Mouse (Mus musculus) heart, embryonic 11.5 days (tissue): ENCODE measurements around the gene Phf12. TPM values are rescaled to one million over a fixed set of nuclear protein-coding genes. Genes with fewer than 3 reads are reported as not detected.

Experiments
- ATAC-seq: fragments of 200-750 bp; cut with Nextera tagmentation; replicated peaks from 2 replicates; pipeline ENCODE4 v1.8.0; 2017; ENCODE audit warnings: moderate library complexity; ENCODE audit not compliant: insufficient number of reproducible peaks, low FRiP score, low TSS enrichment
- H3K27ac ChIP-seq: fragments of 300-500 bp; sonication (generic); 2 replicates; pipeline ENCODE4 v1.5.1; 2014; ENCODE audit warnings: mild to moderate bottlenecking, low read depth, low read length
- H3K27me3 ChIP-seq: fragments of 300-500 bp; sonication (generic); 2 replicates; pipeline ENCODE4 v1.6.1; 2014; ENCODE audit warnings: mild to moderate bottlenecking, low read length, mixed read lengths; ENCODE audit not compliant: control insufficient read depth, insufficient read depth
- H3K36me3 ChIP-seq: fragments of 300-500 bp; sonication (generic); 2 replicates; pipeline ENCODE4 v1.6.1; 2014; ENCODE audit warnings: mild to moderate bottlenecking, low read length, moderate library complexity, mixed read lengths; ENCODE audit not compliant: control insufficient read depth, insufficient read depth
- H3K4me1 ChIP-seq: fragments of 300-500 bp; sonication (generic); 2 replicates; pipeline ENCODE4 v1.6.1; 2014; ENCODE audit warnings: low read length; ENCODE audit not compliant: control insufficient read depth, insufficient read depth
- H3K4me2 ChIP-seq: fragments of 300-500 bp; sonication (generic); 2 replicates; pipeline ENCODE4 v1.6.1; 2014; ENCODE audit warnings: mild to moderate bottlenecking, moderate library complexity
- H3K4me3 ChIP-seq: fragments of 300-500 bp; sonication (generic); 2 replicates; pipeline ENCODE4 v1.5.1; 2014; ENCODE audit warnings: low read depth, low read length
- H3K9ac ChIP-seq: fragments of 300-500 bp; sonication (generic); 2 replicates; pipeline ENCODE4 v1.6.1; 2014; ENCODE audit warnings: mild to moderate bottlenecking, low read depth, low read length, moderate library complexity
- H3K9me3 ChIP-seq: fragments of 300-500 bp; sonication (generic); replicated peaks from 2 replicates; pipeline ENCODE4 v1.6.1; 2016; ENCODE audit warnings: low read length; ENCODE audit not compliant: control insufficient read depth
- WGBS: fragments of 180-500 bp; shearing (Covaris S2); extraction: QIAGEN DNeasy Blood & Tissue Kit; methylation state at CpG from one replicate; pipeline ENCODE4 v1.1.7; 2014; ENCODE audit not compliant: insufficient replicate concordance; 5-methylcytosine and 5-hydroxymethylcytosine counted together
- polyA plus RNA-seq: library from polyadenylated mRNA; unstranded; fragments of >200 nt; fragmentation: Nextera tagmentation; extraction: Ambion mirVana; gene quantifications from 2 replicates; pipeline ENCODE4 v1.2.1, GENCODE M21; 2014

Phf12 gene
- polyA plus RNA-seq, 1 experiment from 2014 or later, result 14.2 TPM

GRCm38 (mm10) chr11:77965101-77966036, 17.2 kb upstream of the Phf12 start:
- H3K4me1 ChIP-seq, result peaks cover 8% of the 10 kb centered on the region
- no peaks in the 10 kb centered on the region for H3K9me3 ChIP-seq
- ATAC-seq, result no peak
- H3K36me3 ChIP-seq, result no peaks in the 10 kb centered on the region
- H3K27me3 ChIP-seq, result peaks cover 15% of the 10 kb centered on the region
- no peak overlapping the region for H3K9ac ChIP-seq
- H3K4me3 ChIP-seq, result no peak overlapping the region
- 33% methylated on average over 17 of the region's 17 CpGs for WGBS
- H3K4me2 ChIP-seq, result no peak overlapping the region
- no peak overlapping the region for H3K27ac ChIP-seq

- Histone ChIP-seq H3K36me3 (no peaks in the 10 kb centered on the region), H3K4me1 (peaks cover 5% of the 10 kb centered on the region), H3K27me3 (peaks cover 12% of the 10 kb centered on the region), H3K9me3 (no peaks in the 10 kb centered on the region), H3K9ac (no peak overlapping the region), H3K4me3 (no peak overlapping the region), H3K4me2 (no peak overlapping the region), H3K27ac (no peak overlapping the region)
- WGBS, result 55% methylated on average over 5 of the region's 5 CpGs
- no peak for ATAC-seq
Measured at GRCm38 (mm10) chr11:77966037-77966391, 16.5 kb upstream of the Phf12 start.

GRCm38 (mm10) chr11:77967114-77967513, 15.4 kb upstream of the Phf12 start:
- no peak for ATAC-seq
- no peaks in the 10 kb centered on the region for H3K9me3 ChIP-seq

GRCm38 (mm10) chr11:77968786-77969185, 13.8 kb upstream of the Phf12 start:
- Histone ChIP-seq H3K4me3 (no peak overlapping the region), H3K36me3 (no peaks in the 10 kb centered on the region), H3K4me1 (peaks cover 5% of the 10 kb centered on the region), H3K27ac (no peak overlapping the region), H3K9ac (no peak overlapping the region), H3K27me3 (peaks cover 16% of the 10 kb centered on the region), H3K4me2 (no peak overlapping the region), H3K9me3 (no peaks in the 10 kb centered on the region)
- WGBS, result 63% methylated on average over 4 of the region's 4 CpGs
- ATAC-seq, result no peak

More at GRCm38 (mm10) chr11:77967114-77967513, 15.4 kb upstream of the Phf12 start:
- no peak overlapping the region for H3K27ac ChIP-seq
- H3K4me3 ChIP-seq, result no peak overlapping the region
- H3K4me2 ChIP-seq, result no peak overlapping the region
- H3K4me1 ChIP-seq, result peaks cover 5% of the 10 kb centered on the region
- H3K9ac ChIP-seq, result no peak overlapping the region
- no peaks in the 10 kb centered on the region for H3K36me3 ChIP-seq
- WGBS, result 0% methylated on average over 4 of the region's 4 CpGs
- peaks cover 12% of the 10 kb centered on the region for H3K27me3 ChIP-seq

- Histone ChIP-seq H3K4me3 (no peak overlapping the region), H3K36me3 (no peaks in the 10 kb centered on the region), H3K9me3 (no peaks in the 10 kb centered on the region), H3K4me2 (no peak overlapping the region), H3K27ac (no peak overlapping the region), H3K4me1 (no peaks in the 10 kb centered on the region), H3K27me3 (peaks cover 28% of the 10 kb centered on the region), H3K9ac (no peak overlapping the region)
- ATAC-seq, result no peak
- 77% methylated on average over 6 of the region's 6 CpGs for WGBS
Measured at GRCm38 (mm10) chr11:77970718-77971117, 11.8 kb upstream of the Phf12 start.

GRCm38 (mm10) chr11:77973520-77973919, 9.0 kb upstream of the Phf12 start:
- no peak overlapping the region for H3K4me2 ChIP-seq
- WGBS, result 80% methylated on average over 7 of the region's 7 CpGs
- H3K27me3 ChIP-seq, result peaks cover 48% of the 10 kb centered on the region
- no peak overlapping the region for H3K9ac ChIP-seq
- ATAC-seq, result no peak
- H3K4me1 ChIP-seq, result no peaks in the 10 kb centered on the region
- H3K4me3 ChIP-seq, result no peak overlapping the region
- no peaks in the 10 kb centered on the region for H3K9me3 ChIP-seq
- no peaks in the 10 kb centered on the region for H3K36me3 ChIP-seq
- no peak overlapping the region for H3K27ac ChIP-seq

- no peaks in the 10 kb centered on the region for H3K9me3 ChIP-seq
- H3K27me3 ChIP-seq, result peaks cover 50% of the 10 kb centered on the region
- H3K27ac ChIP-seq, result no peak overlapping the region
- WGBS, result 37% methylated on average over 14 of the region's 15 CpGs
- H3K9ac ChIP-seq, result no peak overlapping the region
- no peaks in the 10 kb centered on the region for H3K4me1 ChIP-seq
- no peaks in the 10 kb centered on the region for H3K36me3 ChIP-seq
- no peak for ATAC-seq
- no peak overlapping the region for H3K4me2 ChIP-seq
- H3K4me3 ChIP-seq, result no peak overlapping the region
Measured at GRCm38 (mm10) chr11:77974325-77974724, 8.2 kb upstream of the Phf12 start.

- H3K9me3 ChIP-seq, result no peaks in the 10 kb centered on the region
- no peaks in the 10 kb centered on the region for H3K4me1 ChIP-seq
- H3K9ac ChIP-seq, result no peak overlapping the region
- H3K4me3 ChIP-seq, result no peak overlapping the region
- H3K27me3 ChIP-seq, result peaks cover 50% of the 10 kb centered on the region
- H3K36me3 ChIP-seq, result no peaks in the 10 kb centered on the region
- H3K27ac ChIP-seq, result no peak overlapping the region
- 22% methylated on average over 4 of the region's 4 CpGs for WGBS
- ATAC-seq, result no peak
- H3K4me2 ChIP-seq, result no peak overlapping the region
Measured at GRCm38 (mm10) chr11:77975873-77976272, 6.7 kb upstream of the Phf12 start.

- H3K4me1 ChIP-seq, result no peaks in the 10 kb centered on the region
- no peak overlapping the region for H3K27ac ChIP-seq
- no peaks in the 10 kb centered on the region for H3K9me3 ChIP-seq
- ATAC-seq, result no peak
- no peak overlapping the region for H3K4me3 ChIP-seq
- no peak overlapping the region for H3K4me2 ChIP-seq
- no peaks in the 10 kb centered on the region for H3K36me3 ChIP-seq
- WGBS, result 72% methylated on average over 6 of the region's 6 CpGs
- peaks cover 45% of the 10 kb centered on the region for H3K27me3 ChIP-seq
- no peak overlapping the region for H3K9ac ChIP-seq
Measured at GRCm38 (mm10) chr11:77978161-77978560, 4.4 kb upstream of the Phf12 start.
